In genomic region chr19:43939769-43940689, GRCm38 (mm10) we compare ENCODE assay signal across 8 mouse cellular contexts. TPM values are rescaled to one million over a fixed set of nuclear protein-coding genes. Genes with fewer than 3 reads are reported as not detected.
DNase-seq lines count a peak whose midpoint lies in the region; ATAC-seq lines count a peak whose summit lies in the region.

Gene Dnmbp (minus strand): TSS chr19:43940191.

- H3K4me3 ChIP-seq in intestine, embryonic 16.5 days (ENCODE audit: low read length), result peak within 1 kb of the TSS; percentile 68
- H3K4me3 ChIP-seq in midbrain, embryonic 10.5 days, result peak within 1 kb of the TSS; percentile 72

- peak within 1 kb of the TSS; percentile 89 for H3K9ac ChIP-seq in intestine, embryonic 16.5 days (ENCODE audit: low read depth, low read length)

- peak within 1 kb of the TSS; percentile 52 for H3K27ac ChIP-seq in intestine, embryonic 16.5 days (ENCODE audit: low read length)
- H3K27ac ChIP-seq in midbrain, embryonic 10.5 days (replicated peaks), result peak within 1 kb of the TSS; percentile 85

- no peaks in the 10 kb centered on the region for H3K9me3 ChIP-seq in intestine, embryonic 16.5 days (ENCODE audit: control insufficient read depth, low read length)
- no peaks in the 10 kb centered on the region for H3K9me3 ChIP-seq in midbrain, embryonic 10.5 days (replicated peaks)

- ATAC-seq in intestine, embryonic 16.5 days, result peak; percentile 95

- H3K4me1 ChIP-seq in intestine, embryonic 16.5 days (ENCODE audit: control insufficient read depth, insufficient read depth, low read length), result peaks cover 17% of the 10 kb centered on the region
- H3K4me1 ChIP-seq in midbrain, embryonic 10.5 days, result peaks cover 26% of the 10 kb centered on the region

- intact Hi-C loops in left cerebral cortex, postnatal 4 days (cut with DNase I), result loop anchor here (10.0 kb wide), 1 partner anchor 65 kb away; no protein-coding TSS in a partner anchor

- H3K27me3 ChIP-seq in intestine, embryonic 16.5 days (replicated peaks; ENCODE audit: control insufficient read depth, insufficient read depth, low read length), result no peaks in the 10 kb centered on the region
- H3K27me3 ChIP-seq in midbrain, embryonic 10.5 days (ENCODE audit: low read depth, poor library complexity, severe bottlenecking), result peaks cover 15% of the 10 kb centered on the region; the same call in 1 of the 2 replicates

- H3K36me3 ChIP-seq in intestine, embryonic 16.5 days (ENCODE audit: control insufficient read depth, insufficient read depth, low read length), result no peaks in the 10 kb centered on the region
- no peaks in the 10 kb centered on the region for H3K36me3 ChIP-seq in midbrain, embryonic 10.5 days

- 4% methylated on average over 66 of the region's 94 CpGs for WGBS in intestine, embryonic 16.5 days
- WGBS in midbrain, embryonic 10.5 days, result 5% methylated on average over 64 of the region's 94 CpGs

- peak within 1 kb of the TSS; percentile 77 for H3K4me2 ChIP-seq in intestine, embryonic 16.5 days (ENCODE audit: low read depth, low read length)

- DNase-seq in adrenal gland, postnatal 10 days, result peak; percentile 95
- peak; percentile 85 for DNase-seq in embryo, embryonic 9.5 days (ENCODE audit: extremely low spot score)
- no peak for DNase-seq in gonadal fat pad, adult 2 months (ENCODE audit: low read depth)
- peak; percentile 84 for DNase-seq in left cerebral cortex, postnatal 4 days
- peak; percentile 83 for DNase-seq in midbrain, embryonic 10.5 days (ENCODE audit: low spot score)
- peak; percentile 41 to 43 for DNase-seq in right cerebral cortex, postnatal 36 days (ENCODE audit: low spot score in 2 of 2)
- DNase-seq in urinary bladder, postnatal 4 days (ENCODE audit: low spot score in 2 of 2), result peak; percentile 79 to 92

RNA-seq across cellular contexts. Expression of gene Dnmbp, which starts in this region (rescaled TPM):
- total RNA-seq in adrenal gland, postnatal 10 days (2021), result 10 to 100 TPM; 13.9 to 19.0 TPM
- polyA plus RNA-seq in gonadal fat pad, adult 2 months (2012; rRNA removed), result 31.1 and 31.6 TPM in 2 replicates
- polyA plus RNA-seq in intestine, embryonic 16.5 days (2015; fragmentation: Nextera tagmentation; extraction: Ambion mirVana), result 34.2 and 34.3 TPM in 2 replicates
- total RNA-seq in left cerebral cortex, postnatal 4 days (2021), result 10 to 100 TPM; 11.3 to 11.4 TPM
- polyA plus RNA-seq in midbrain, embryonic 10.5 days (2016; fragmentation: Nextera tagmentation; extraction: Ambion mirVana), result 16.5 and 17.0 TPM in 2 replicates
